Mouse (Mus musculus) hindbrain, embryonic 13.5 days (tissue): ENCODE measurements around the gene A630001G21Rik. TPM values are rescaled to one million over a fixed set of nuclear protein-coding genes. Genes with fewer than 3 reads are reported as not detected.
A peak's percentile ranks its signal among the peaks of the same experiment; 100 is the strongest.

Experiments used
- ATAC-seq: fragments of 200-750 bp; cut with Nextera tagmentation; 2 replicates; pipeline ENCODE4 v1.8.0; 2017; ENCODE audit warnings: moderate TSS enrichment; ENCODE audit not compliant: low FRiP score
- H3K27ac ChIP-seq: fragments of 300-500 bp; sonication (generic); 2 replicates; pipeline ENCODE4 v1.5.1; 2015; ENCODE audit warnings: inconsistent platforms, mild to moderate bottlenecking, moderate library complexity
- H3K27me3 ChIP-seq: fragments of 300-500 bp; sonication (generic); 2 replicates; pipeline ENCODE4 v1.6.1; 2015; ENCODE audit warnings: mild to moderate bottlenecking, inconsistent platforms
- H3K36me3 ChIP-seq: fragments of 300-500 bp; sonication (generic); 2 replicates; pipeline ENCODE4 v1.6.1; 2015; ENCODE audit warnings: mild to moderate bottlenecking, inconsistent platforms
- H3K4me1 ChIP-seq: fragments of 300-500 bp; sonication (generic); replicated peaks from 2 replicates; pipeline ENCODE4 v1.6.1; 2015; ENCODE audit warnings: inconsistent platforms
- H3K4me2 ChIP-seq: fragments of 300-500 bp; sonication (generic); 2 replicates; pipeline ENCODE4 v1.6.1; 2015; ENCODE audit warnings: inconsistent platforms, mild to moderate bottlenecking, moderate library complexity
- H3K4me3 ChIP-seq: fragments of 300-500 bp; sonication (generic); 2 replicates; pipeline ENCODE4 v1.5.1; 2015; ENCODE audit warnings: mild to moderate bottlenecking, inconsistent platforms
- H3K9ac ChIP-seq: fragments of 300-500 bp; sonication (generic); 2 replicates; pipeline ENCODE4 v1.6.1; 2015; ENCODE audit warnings: mild to moderate bottlenecking, inconsistent platforms
- H3K9me3 ChIP-seq: fragments of 300-500 bp; sonication (generic); 2 replicates; pipeline ENCODE4 v1.6.1; 2016; ENCODE audit warnings: inconsistent platforms
- WGBS: fragments of 180-500 bp; shearing (Covaris S2); methylation state at CpG from one replicate; pipeline ENCODE4 v1.1.7; 2015; 5-methylcytosine and 5-hydroxymethylcytosine counted together
- polyA plus RNA-seq: library from polyadenylated mRNA; unstranded; fragments of >200 nt; fragmentation: Nextera tagmentation; extraction: Ambion mirVana; gene quantifications from 2 replicates; pipeline ENCODE4 v1.2.1, GENCODE M21; 2015

Gene A630001G21Rik
- polyA plus RNA-seq, 1 experiment from 2014 or later: 0.65 TPM

GRCm38 (mm10) chr1:85742916-85743505 lies 35.4 kb downstream of the A630001G21Rik start:
- H3K4me2 ChIP-seq: no peak overlapping the region
- WGBS: 7% methylated on average over 2 of the region's 2 CpGs
- H3K4me1 ChIP-seq: peaks cover 14% of the 10 kb centered on the region; the same call in 1 of the 2 replicates
- no peak overlapping the region for H3K27ac ChIP-seq
- no peak overlapping the region for H3K4me3 ChIP-seq
- no peaks in the 10 kb centered on the region for H3K36me3 ChIP-seq
- H3K27me3 ChIP-seq: no peaks in the 10 kb centered on the region
- H3K9me3 ChIP-seq: no peaks in the 10 kb centered on the region
- ATAC-seq: peak; percentile 75
- H3K9ac ChIP-seq: no peak overlapping the region

GRCm38 (mm10) chr1:85742333-85742732 lies 36.1 kb downstream of the A630001G21Rik start:
- Histone ChIP-seq H3K4me2 (no peak overlapping the region), H3K27me3 (no peaks in the 10 kb centered on the region), H3K4me1 (peaks cover 14% of the 10 kb centered on the region; the same call in 1 of the 2 replicates), H3K4me3 (no peak overlapping the region), H3K27ac (no peak overlapping the region), H3K36me3 (no peaks in the 10 kb centered on the region), H3K9ac (no peak overlapping the region), H3K9me3 (no peaks in the 10 kb centered on the region)
- 38% methylated on average over 5 of the region's 5 CpGs for WGBS
- 0 out of 2 replicates have a peak, but pooled peaks have one; percentile 22 for ATAC-seq

- Histone ChIP-seq H3K27ac (no peak overlapping the region), H3K27me3 (no peaks in the 10 kb centered on the region), H3K4me1 (peaks cover 17% of the 10 kb centered on the region; the same call in 1 of the 2 replicates), H3K4me3 (no peak overlapping the region), H3K9ac (no peak overlapping the region), H3K4me2 (no peak overlapping the region), H3K9me3 (no peaks in the 10 kb centered on the region), H3K36me3 (no peaks in the 10 kb centered on the region)
- WGBS: 85% methylated on average over 6 of the region's 6 CpGs
- no peak for ATAC-seq
These were observed 37.5 kb downstream of the A630001G21Rik start for GRCm38 (mm10) chr1:85740923-85741322.

- H3K9me3 ChIP-seq: no peaks in the 10 kb centered on the region
- H3K4me1 ChIP-seq: peaks cover 17% of the 10 kb centered on the region; the same call in 1 of the 2 replicates
- ATAC-seq: no peak
- H3K36me3 ChIP-seq: no peaks in the 10 kb centered on the region
- no peaks in the 10 kb centered on the region for H3K27me3 ChIP-seq
- H3K9ac ChIP-seq: no peak overlapping the region
- H3K4me3 ChIP-seq: no peak overlapping the region
- no peak overlapping the region for H3K4me2 ChIP-seq
- H3K27ac ChIP-seq: no peak overlapping the region
These were observed 38.6 kb downstream of the A630001G21Rik start for GRCm38 (mm10) chr1:85739819-85740218.

- no peak for ATAC-seq
- WGBS: 94% methylated on average over 4 of the region's 4 CpGs
- H3K4me1 ChIP-seq: peaks cover 17% of the 10 kb centered on the region; the same call in 1 of the 2 replicates
These were observed 39.4 kb downstream of the A630001G21Rik start for GRCm38 (mm10) chr1:85739000-85739399.

GRCm38 (mm10) chr1:85736355-85737184 lies 41.9 kb downstream of the A630001G21Rik start:
- peaks cover 3% of the 10 kb centered on the region; the same call in 1 of the 2 replicates for H3K4me1 ChIP-seq
- no peaks in the 10 kb centered on the region for H3K9me3 ChIP-seq
- WGBS: 37% methylated on average over 18 of the region's 18 CpGs
- no peak overlapping the region for H3K27ac ChIP-seq
- no peaks in the 10 kb centered on the region for H3K36me3 ChIP-seq
- H3K4me3 ChIP-seq: no peak overlapping the region
- H3K9ac ChIP-seq: no peak overlapping the region
- peak; percentile 66 for ATAC-seq
- peak overlapping the region; percentile 32 for H3K4me2 ChIP-seq
- H3K27me3 ChIP-seq: no peaks in the 10 kb centered on the region

More at GRCm38 (mm10) chr1:85739000-85739399, 39.4 kb downstream of the A630001G21Rik start:
- Histone ChIP-seq H3K4me2 (no peak overlapping the region), H3K27ac (no peak overlapping the region), H3K9ac (no peak overlapping the region), H3K9me3 (no peaks in the 10 kb centered on the region), H3K27me3 (no peaks in the 10 kb centered on the region), H3K36me3 (no peaks in the 10 kb centered on the region), H3K4me3 (no peak overlapping the region)

GRCm38 (mm10) chr1:85735463-85736123 lies 42.9 kb downstream of the A630001G21Rik start:
- 71% methylated on average over 13 of the region's 13 CpGs for WGBS
- no peak for ATAC-seq
- H3K4me1 ChIP-seq: peaks cover 3% of the 10 kb centered on the region; the same call in 1 of the 2 replicates
- no peak overlapping the region for H3K27ac ChIP-seq
- H3K4me3 ChIP-seq: no peak overlapping the region
- no peak overlapping the region for H3K9ac ChIP-seq
- H3K4me2 ChIP-seq: no peak overlapping the region
- no peaks in the 10 kb centered on the region for H3K36me3 ChIP-seq
- no peaks in the 10 kb centered on the region for H3K9me3 ChIP-seq
- H3K27me3 ChIP-seq: no peaks in the 10 kb centered on the region

GRCm38 (mm10) chr1:85734511-85734910 lies 43.9 kb downstream of the A630001G21Rik start:
- Histone ChIP-seq H3K27ac (no peak overlapping the region), H3K4me1 (peaks cover 3% of the 10 kb centered on the region; the same call in 1 of the 2 replicates), H3K9me3 (no peaks in the 10 kb centered on the region), H3K36me3 (no peaks in the 10 kb centered on the region), H3K9ac (no peak overlapping the region), H3K4me3 (no peak overlapping the region), H3K27me3 (no peaks in the 10 kb centered on the region), H3K4me2 (no peak overlapping the region)
- 89% methylated on average over 1 of the region's 1 CpGs for WGBS
- ATAC-seq: no peak

GRCm38 (mm10) chr1:85732581-85732980 lies 45.9 kb downstream of the A630001G21Rik start:
- ATAC-seq: no peak
- H3K36me3 ChIP-seq: no peaks in the 10 kb centered on the region
- peaks cover 3% of the 10 kb centered on the region; the same call in 1 of the 2 replicates for H3K4me1 ChIP-seq
- H3K9ac ChIP-seq: no peak overlapping the region
- no peaks in the 10 kb centered on the region for H3K27me3 ChIP-seq
- H3K4me2 ChIP-seq: no peak overlapping the region
- no peak overlapping the region for H3K27ac ChIP-seq
- no peaks in the 10 kb centered on the region for H3K9me3 ChIP-seq
- H3K4me3 ChIP-seq: no peak overlapping the region
- 81% methylated on average over 3 of the region's 3 CpGs for WGBS

- no peaks in the 10 kb centered on the region for H3K27me3 ChIP-seq
- no peaks in the 10 kb centered on the region for H3K4me1 ChIP-seq
- ATAC-seq: no peak
- H3K27ac ChIP-seq: no peak overlapping the region
- no peak overlapping the region for H3K4me2 ChIP-seq
- H3K4me3 ChIP-seq: no peak overlapping the region
- H3K36me3 ChIP-seq: no peaks in the 10 kb centered on the region
- no peak overlapping the region for H3K9ac ChIP-seq
- no peaks in the 10 kb centered on the region for H3K9me3 ChIP-seq
- WGBS: 91% methylated on average over 6 of the region's 6 CpGs
These were observed 48.0 kb downstream of the A630001G21Rik start for GRCm38 (mm10) chr1:85730471-85730870.

GRCm38 (mm10) chr1:85720220-85720893 lies 58.1 kb downstream of the A630001G21Rik start:
- H3K27ac ChIP-seq: no peak overlapping the region
- WGBS: 51% methylated on average over 10 of the region's 10 CpGs
- peaks cover 11% of the 10 kb centered on the region for H3K4me1 ChIP-seq
- H3K36me3 ChIP-seq: no peaks in the 10 kb centered on the region
- no peaks in the 10 kb centered on the region for H3K9me3 ChIP-seq
- ATAC-seq: peak; percentile 74
- no peak overlapping the region for H3K4me2 ChIP-seq
- no peak overlapping the region for H3K4me3 ChIP-seq
- H3K27me3 ChIP-seq: no peaks in the 10 kb centered on the region
- no peak overlapping the region for H3K9ac ChIP-seq

- Histone ChIP-seq H3K9me3 (no peaks in the 10 kb centered on the region), H3K27me3 (no peaks in the 10 kb centered on the region), H3K4me2 (no peak overlapping the region), H3K4me1 (peaks cover 11% of the 10 kb centered on the region), H3K4me3 (no peak overlapping the region), H3K36me3 (no peaks in the 10 kb centered on the region), H3K27ac (no peak overlapping the region), H3K9ac (no peak overlapping the region)
- ATAC-seq: no peak
- WGBS: 87% methylated on average over 4 of the region's 4 CpGs
These were observed 59.4 kb downstream of the A630001G21Rik start for GRCm38 (mm10) chr1:85719049-85719448.
